Mouse (Mus musculus) MEL (cell line): ENCODE measurements around the gene Uchl4.
"Not testable (repeated sequence)": the region's sequence is repeated elsewhere in the genome, so short reads cannot be mapped to it uniquely, and the experiment has no call there.

Experiments
- BHLHE40 ChIP-seq: IDR thresholded peaks from 2 replicates; pipeline ENCODE4 v1.6.1; 2012; ENCODE audit warnings: low read depth, mild to moderate bottlenecking, inconsistent platforms, low read length, improper control_type of control experiment, borderline replicate concordance
- CHD2 ChIP-seq: IDR thresholded peaks from 2 replicates; pipeline ENCODE4 v1.6.1; 2011; ENCODE audit warnings: low read length, improper control_type of control experiment
- CTCF ChIP-seq, 3 experiments: IDR thresholded peaks in 2 of 3; conservative IDR thresholded peaks in 1 of 3; 2 replicates each; pipeline ENCODE4 v1.5.1; 2011 to 2012; ENCODE audit warnings: low read length in 3 of 3, low read depth in 2 of 3, mild to moderate bottlenecking in 2 of 3, improper control_type of control experiment in 1 of 3, inconsistent platforms in 1 of 3, mixed read lengths in 1 of 3, moderate library complexity in 1 of 3; ENCODE audit not compliant: control insufficient read depth in 1 of 3, insufficient read depth in 1 of 3, poor library complexity in 1 of 3, severe bottlenecking in 1 of 3
- JUND ChIP-seq: IDR thresholded peaks from 2 replicates; pipeline ENCODE4 v1.6.1; 2011; ENCODE audit warnings: low read depth, mild to moderate bottlenecking, improper control_type of control experiment, low read length
- MAFK ChIP-seq: IDR thresholded peaks from 2 replicates; pipeline ENCODE4 v1.6.1; 2011; ENCODE audit warnings: low read depth, mild to moderate bottlenecking, low read length, improper control_type of control experiment, borderline replicate concordance
- MEF2A ChIP-seq: IDR thresholded peaks from 2 replicates; pipeline ENCODE4 v1.6.1; 2014; ENCODE audit warnings: low read depth, mild to moderate bottlenecking, inconsistent platforms, low read length, improper control_type of control experiment; ENCODE audit not compliant: poor library complexity, insufficient replicate concordance, severe bottlenecking; ENCODE audit errors: extremely low read depth
- MYC ChIP-seq: IDR thresholded peaks from 2 replicates; pipeline ENCODE4 v1.6.1; 2011; ENCODE audit warnings: low read depth, mild to moderate bottlenecking, low read length, improper control_type of control experiment, moderate library complexity
- NRF1 ChIP-seq: IDR thresholded peaks from 2 replicates; pipeline ENCODE4 v1.6.1; 2014; ENCODE audit warnings: low read depth, mild to moderate bottlenecking, inconsistent platforms, low read length, improper control_type of control experiment, moderate library complexity; ENCODE audit not compliant: poor library complexity, insufficient read depth, severe bottlenecking
- POLR2A ChIP-seq, 2 experiments: IDR thresholded peaks; 2 replicates each; pipeline ENCODE4 v1.6.1; 2011 to 2012; ENCODE audit warnings: low read length in 2 of 2, mild to moderate bottlenecking in 2 of 2, control low read depth in 1 of 2, improper control_type of control experiment in 1 of 2, low read depth in 1 of 2, moderate library complexity in 1 of 2; ENCODE audit not compliant: control insufficient read depth in 1 of 2, insufficient read depth in 1 of 2, poor library complexity in 1 of 2
- POLR2AphosphoS5 ChIP-seq: IDR thresholded peaks from 2 replicates; pipeline ENCODE4 v1.6.1; 2012; ENCODE audit warnings: low read depth, borderline replicate concordance, mild to moderate bottlenecking, inconsistent platforms, low read length, moderate library complexity, mixed read lengths
- USF1 ChIP-seq: IDR thresholded peaks from 2 replicates; pipeline ENCODE4 v1.6.1; 2014; ENCODE audit warnings: low read depth, mild to moderate bottlenecking, inconsistent platforms, low read length, improper control_type of control experiment, moderate library complexity

GRCm38 (mm10) chr9:64268836-64269235 lies 33.8 kb downstream of the Uchl4 start:
- not testable (repeated sequence) for TF ChIP-seq CTCF (IDR thresholded peaks at IDR 0.05 in 2 of 3, conservative IDR thresholded peaks at IDR 0.05 in 1 of 3; ENCODE audit: control insufficient read depth in 1 of 3, insufficient read depth in 1 of 3, low read depth in 2 of 3, low read length in 3 of 3, poor library complexity in 1 of 3, severe bottlenecking in 1 of 3); POLR2A (IDR thresholded peaks at IDR 0.05; ENCODE audit: control insufficient read depth in 1 of 2, insufficient read depth in 1 of 2, low read depth in 1 of 2, low read length in 2 of 2, poor library complexity in 1 of 2); BHLHE40; CHD2; USF1; MEF2A; POLR2AphosphoS5; MYC; MAFK; JUND; NRF1
